Mouse (Mus musculus): Measurements from ENCODE around the gene Fat1.

- TF ChIP-seq POLR2A (IDR thresholded peaks at IDR 0.05; ENCODE audit: control insufficient read depth, extremely low read depth, insufficient read depth, low read length, poor library complexity) (no peak), CTCF (IDR thresholded peaks at IDR 0.05; ENCODE audit: borderline replicate concordance, control insufficient read depth, extremely low read depth, insufficient read depth, low read length, poor library complexity) (no peak)
These were observed 34.8 kb downstream of the Fat1 start for GRCm38 (mm10) chr8:44970093-44970492.
